ENCODE assay signal across 10 mouse cellular contexts in the genomic region with DNA sequence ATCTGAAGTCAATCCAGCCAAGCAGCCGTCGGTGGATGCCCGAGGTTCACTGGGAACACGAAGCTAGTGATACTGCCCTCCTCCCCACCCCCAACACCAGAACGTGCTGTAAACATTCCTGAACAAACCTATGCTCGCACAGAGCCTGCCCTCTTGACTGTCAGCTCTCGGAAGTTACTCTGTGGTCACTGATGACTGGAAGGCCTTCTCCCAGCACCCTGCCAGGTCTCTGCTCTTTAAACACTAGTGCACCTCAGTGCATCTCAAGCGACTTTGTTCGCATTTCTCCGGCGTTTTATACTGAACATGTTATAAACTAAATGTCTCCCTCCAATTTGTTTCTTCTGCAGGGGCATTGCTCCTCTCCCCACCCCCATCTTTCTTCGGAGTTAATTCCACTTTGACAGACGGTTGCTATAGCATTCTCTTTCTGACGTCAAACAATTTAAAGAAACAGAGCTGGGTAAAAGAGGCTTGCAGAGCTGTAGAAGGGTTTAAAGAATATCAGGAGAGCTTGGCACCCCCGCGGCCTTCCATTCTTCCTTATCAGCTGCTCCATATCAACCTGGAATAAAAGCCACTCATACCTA. TPM values are rescaled to one million over a fixed set of nuclear protein-coding genes. Genes with fewer than 3 reads are reported as not detected.
DNase-seq lines count a peak whose midpoint lies in the region; ATAC-seq and TF ChIP-seq lines count a peak whose summit lies in the region.
"Had no signal": no experiment of that assay in that cellular context is flagged by ENCODE, and none has a peak within 500 bp of the region (broad histone marks: within the 10 kb centered on the region; RNA-seq: fewer than 3 reads in every experiment).

No protein-coding gene starts in this region.

- peaks cover 24% of the 10 kb centered on the region for H3K79me3 ChIP-seq in C2C12 (ENCODE audit: low read depth)

- H3K36me3 ChIP-seq in heart, embryonic 11.5 days (ENCODE audit: control insufficient read depth, insufficient read depth, low read length): peaks cover 3% of the 10 kb centered on the region; the same call in 1 of the 2 replicates
- H3K36me3 ChIP-seq in C2C12 (ENCODE audit: control insufficient read depth, insufficient read depth): peaks cover 7% of the 10 kb centered on the region
- H3K36me3 ChIP-seq in forebrain, embryonic 10.5 days (replicated peaks): no peaks in the 10 kb centered on the region; the same call in 1 of the 2 replicates
- H3K36me3 ChIP-seq in limb, embryonic 15.5 days: no peaks in the 10 kb centered on the region; the same call in 1 of the 2 replicates

- DNase-seq in heart, adult 11 months: no peak
- no peak for DNase-seq in forebrain, embryonic 10.5 days (ENCODE audit: extremely low spot score, low spot score)
- no peak for DNase-seq in layer of hippocampus, adult 9-11 months
- no peak for DNase-seq in urinary bladder, postnatal 36 days (ENCODE audit: low spot score in 2 of 2)
- DNase-seq in right cerebral cortex, postnatal 36 days (ENCODE audit: low spot score in 2 of 2): no peak

- H3K9ac ChIP-seq in heart, embryonic 11.5 days (ENCODE audit: low read depth, low read length): peak overlapping the region; percentile 84
- peak overlapping the region; percentile 64 for H3K9ac ChIP-seq in limb, embryonic 15.5 days

- H3K27ac ChIP-seq in heart, embryonic 11.5 days (ENCODE audit: low read depth, low read length): peak overlapping the region; percentile 64
- peak overlapping the region; percentile 88 for H3K27ac ChIP-seq in forebrain, embryonic 10.5 days
- H3K27ac ChIP-seq in limb, embryonic 15.5 days: peak overlapping the region; percentile 87
- H3K27ac ChIP-seq: macrophage had no signal

- peak overlapping the region; percentile 53 for H3ac ChIP-seq in C2C12 (ENCODE audit: control insufficient read depth, insufficient read length, low read depth)

- H3K79me2 ChIP-seq in C2C12 (ENCODE audit: control insufficient read depth, insufficient read depth): peaks cover 36% of the 10 kb centered on the region

- no peak for TF ChIP-seq CTCF in C2C12 (IDR thresholded peaks at IDR 0.05; ENCODE audit: control insufficient read depth, insufficient read depth, insufficient read length)

- H3K4me1 ChIP-seq in heart, embryonic 11.5 days (ENCODE audit: control insufficient read depth, insufficient read depth, low read length): no peaks in the 10 kb centered on the region; the same call in 1 of the 2 replicates
- peaks cover 18% of the 10 kb centered on the region for H3K4me1 ChIP-seq in forebrain, embryonic 10.5 days
- peaks cover 8% of the 10 kb centered on the region for H3K4me1 ChIP-seq in limb, embryonic 15.5 days

- peak; percentile 43; the same call in 1 of the 2 replicates for ATAC-seq in heart, embryonic 11.5 days (replicated peaks; ENCODE audit: insufficient number of reproducible peaks, low FRiP score, low TSS enrichment)
- ATAC-seq in limb, embryonic 15.5 days (ENCODE audit: insufficient number of reproducible peaks, low FRiP score, low TSS enrichment, low read depth): peak; percentile 36; the same call in 1 of the 2 replicates

- WGBS in heart, embryonic 11.5 days (ENCODE audit: insufficient replicate concordance): 18% methylated on average over 16 of the region's 16 CpGs
- 28% methylated on average over 16 of the region's 16 CpGs for WGBS in forebrain, embryonic 10.5 days
- 17% methylated on average over 16 of the region's 16 CpGs for WGBS in limb, embryonic 15.5 days

- no peaks in the 10 kb centered on the region; the same call in 1 of the 2 replicates for H3K27me3 ChIP-seq in heart, embryonic 11.5 days (ENCODE audit: control insufficient read depth, insufficient read depth, low read length)
- no peaks in the 10 kb centered on the region for H3K27me3 ChIP-seq in C2C12 (ENCODE audit: control insufficient read depth, insufficient read depth, insufficient read length)
- peaks cover 14% of the 10 kb centered on the region; the same call in 1 of the 2 replicates for H3K27me3 ChIP-seq in forebrain, embryonic 10.5 days (ENCODE audit: poor library complexity, severe bottlenecking)
- no peaks in the 10 kb centered on the region for H3K27me3 ChIP-seq in limb, embryonic 15.5 days
- H3K27me3 ChIP-seq: CH12.LX had no signal

- H3K4me2 ChIP-seq in heart, embryonic 11.5 days: peak overlapping the region; percentile 69
- H3K4me2 ChIP-seq in limb, embryonic 15.5 days: peak overlapping the region; percentile 59

- peaks cover 2% of the 10 kb centered on the region; the same call in 1 of the 2 replicates for H3K9me3 ChIP-seq in heart, embryonic 11.5 days (replicated peaks; ENCODE audit: control insufficient read depth, low read length)
- no peaks in the 10 kb centered on the region; the same call in 1 of the 2 replicates for H3K9me3 ChIP-seq in forebrain, embryonic 10.5 days
- H3K9me3 ChIP-seq in limb, embryonic 15.5 days: no peaks in the 10 kb centered on the region

- H3K4me3 ChIP-seq in heart, embryonic 11.5 days (ENCODE audit: low read depth, low read length): peak overlapping the region; percentile 72
- H3K4me3 ChIP-seq in C2C12 (ENCODE audit: insufficient read depth, poor library complexity, severe bottlenecking): no peak overlapping the region
- H3K4me3 ChIP-seq in forebrain, embryonic 10.5 days: peak overlapping the region; percentile 78
- H3K4me3 ChIP-seq in limb, embryonic 15.5 days: peak overlapping the region; percentile 69

TF ChIP-seq in C2C12, 6 proteins besides CTCF, POLR2A, EP300 and RAD21:
- TF ChIP-seq MYOG (IDR thresholded peaks at IDR 0.05; ENCODE audit: control insufficient read depth, extremely low read depth, insufficient read length): no peak
- no peak for TF ChIP-seq MAX (IDR thresholded peaks at IDR 0.05)
- TF ChIP-seq FOSL1 (IDR thresholded peaks at IDR 0.05; ENCODE audit: insufficient read depth, low read length, poor library complexity, severe bottlenecking): no peak
- no peak for TF ChIP-seq USF1 (IDR thresholded peaks at IDR 0.05; ENCODE audit: low read depth)
- TF ChIP-seq MYOD1 (IDR thresholded peaks at IDR 0.05; ENCODE audit: control insufficient read depth, insufficient read length, low read depth): no peak
- no peak for TF ChIP-seq CEBPB (IDR thresholded peaks at IDR 0.05; ENCODE audit: low read depth)
TF ChIP-seq in C2C12: peak in this region for 0.

RNA-seq across cellular contexts. Expression of a gene that starts 0.8 kb away (rescaled TPM):
- 58.4 and 59.4 TPM in 2 replicates for polyA plus RNA-seq in heart, embryonic 11.5 days (2014; fragmentation: Nextera tagmentation; extraction: Ambion mirVana)
- 59.0 TPM for polyA plus RNA-seq in C2C12 (2012; fragmentation: generic; extraction: Trizol)
- 36.7 and 38.4 TPM in 2 replicates for polyA plus RNA-seq in forebrain, embryonic 10.5 days (2016; fragmentation: Nextera tagmentation; extraction: Ambion mirVana)
- 92.8 and 98.0 TPM in 2 replicates for polyA plus RNA-seq in limb, embryonic 15.5 days (2015; fragmentation: Nextera tagmentation; extraction: Ambion mirVana)
